Mouse (Mus musculus): ENCODE results near the gene Snx22.

Gene Snx22

DNA sequence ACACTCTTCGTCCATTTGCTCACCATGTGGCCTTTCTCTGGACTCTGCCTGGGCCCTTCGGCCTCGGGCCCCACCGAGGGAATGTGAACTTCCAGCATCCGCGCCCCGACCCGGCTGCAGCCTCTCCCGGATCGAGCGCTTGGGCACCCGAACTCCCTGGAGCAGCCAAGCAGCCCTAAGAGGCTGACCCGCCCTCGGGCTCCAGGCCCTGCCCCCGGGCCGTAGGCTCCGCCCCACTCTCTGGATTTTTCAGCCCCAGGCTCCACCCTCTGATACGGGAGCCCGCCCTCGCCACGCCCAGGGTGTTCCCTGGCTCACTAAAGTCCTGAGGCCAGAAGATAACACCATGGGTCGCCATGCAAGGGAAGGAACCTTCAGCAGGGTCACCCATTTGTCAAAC, at the start of gene Snx22:
Snx22 (minus strand) TSS at position 137 of the 400 bp plus-strand sequence.
- peak; percentile 90 to 96 for DNase-seq (ENCODE audit: inconsistent age in 2 of 2, low spot score in 1 of 2)

- peak; percentile 63 to 77 for DNase-seq (ENCODE audit: inconsistent age in 2 of 2, low spot score in 1 of 2)
Measured at GRCm38 (mm10) chr9:66116890-66117289, 47.4 kb upstream of the Snx22 start.

DNA sequence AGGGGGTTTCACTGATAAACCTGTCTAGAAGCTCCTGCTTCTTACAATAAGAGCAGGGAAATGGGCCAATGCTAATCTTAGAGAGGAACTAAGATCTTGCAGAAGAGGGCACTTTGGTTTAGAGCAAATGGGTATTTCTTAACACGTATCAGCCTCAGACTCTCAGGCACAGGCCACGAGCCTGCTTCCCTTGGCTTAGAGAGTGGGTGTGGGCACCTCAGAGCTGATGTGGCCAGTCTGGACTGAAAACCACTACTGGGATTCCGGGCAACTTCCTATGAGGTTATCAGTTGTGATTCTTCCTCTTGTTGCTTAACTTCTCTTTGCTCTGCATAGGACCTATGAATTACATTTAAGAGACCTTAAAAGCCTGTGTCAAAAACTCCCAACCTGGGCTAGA, 44.8 kb upstream of the Snx22 start:
- no peak for DNase-seq (ENCODE audit: inconsistent age in 2 of 2, low spot score in 1 of 2)

- DNase-seq (ENCODE audit: inconsistent age in 2 of 2, low spot score in 1 of 2) = no peak
Measured at GRCm38 (mm10) chr9:66110611-66111379, 41.3 kb upstream of the Snx22 start.

DNA sequence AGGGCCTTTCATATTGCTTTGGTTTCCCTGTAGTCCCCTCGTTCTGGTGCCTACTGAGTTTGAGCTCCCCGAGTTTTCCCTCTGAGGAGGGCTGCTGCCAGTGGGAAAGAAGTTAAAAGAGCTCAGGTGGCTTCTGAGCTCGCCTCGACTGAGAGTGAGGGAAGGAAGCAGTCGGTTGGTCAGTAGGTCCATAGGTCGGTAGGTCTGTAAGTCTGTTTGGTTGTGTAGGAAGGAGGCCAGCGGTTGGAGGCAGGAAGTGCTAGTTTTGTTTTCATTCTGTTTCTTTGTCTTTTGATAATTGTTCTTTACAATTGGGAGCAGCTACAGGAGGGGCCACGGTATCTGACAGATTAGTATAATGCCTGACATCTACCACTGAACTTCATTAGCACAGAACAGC, 40.6 kb upstream of the Snx22 start:
- DNase-seq (ENCODE audit: inconsistent age in 2 of 2, low spot score in 1 of 2) = no peak

DNA sequence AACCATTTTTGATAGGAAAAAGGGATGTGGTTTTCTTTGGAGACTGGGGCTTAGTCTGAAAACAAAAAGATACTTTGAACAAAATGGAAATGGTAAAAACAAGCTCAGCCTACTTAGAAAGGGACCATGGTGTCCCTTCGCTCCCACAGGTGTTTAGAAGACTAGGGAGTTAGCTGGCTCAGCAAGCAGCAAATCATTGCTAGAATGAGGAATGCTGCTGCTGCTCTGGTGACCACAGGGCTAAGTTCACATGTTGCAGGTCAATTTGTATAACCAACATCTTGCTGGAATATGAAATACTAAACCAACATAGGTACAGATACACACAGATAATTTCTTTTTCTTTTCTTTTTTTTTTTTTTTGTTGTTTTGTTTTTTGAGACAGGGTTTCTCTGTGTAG, 40.1 kb upstream of the Snx22 start:
- DNase-seq (ENCODE audit: inconsistent age in 2 of 2, low spot score in 1 of 2) = no peak

DNA sequence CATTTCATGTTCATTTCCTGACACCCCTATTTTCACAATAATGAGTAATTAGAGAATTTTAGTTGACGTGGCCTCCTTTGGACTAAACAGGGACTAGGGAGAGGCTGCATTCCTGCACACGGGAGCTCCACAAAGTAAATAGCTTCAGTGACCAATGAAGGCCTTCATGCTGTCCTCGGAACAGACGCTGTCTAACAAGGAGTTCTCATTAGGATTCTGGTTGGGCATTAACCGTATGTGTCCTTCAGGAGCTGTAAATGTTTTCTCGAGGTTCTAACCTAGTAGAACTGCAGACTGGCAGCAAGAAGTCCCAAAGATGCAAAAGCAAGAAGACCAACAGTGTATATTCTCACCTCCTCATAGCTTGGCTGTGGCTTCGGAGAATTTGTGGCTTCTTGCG, 35.6 kb upstream of the Snx22 start:
- DNase-seq (ENCODE audit: inconsistent age in 2 of 2, low spot score in 1 of 2) = no peak

GRCm38 (mm10) chr9:66104601-66105000, 35.1 kb upstream of the Snx22 start:
- DNase-seq (ENCODE audit: inconsistent age in 2 of 2, low spot score in 1 of 2) = no peak

DNA sequence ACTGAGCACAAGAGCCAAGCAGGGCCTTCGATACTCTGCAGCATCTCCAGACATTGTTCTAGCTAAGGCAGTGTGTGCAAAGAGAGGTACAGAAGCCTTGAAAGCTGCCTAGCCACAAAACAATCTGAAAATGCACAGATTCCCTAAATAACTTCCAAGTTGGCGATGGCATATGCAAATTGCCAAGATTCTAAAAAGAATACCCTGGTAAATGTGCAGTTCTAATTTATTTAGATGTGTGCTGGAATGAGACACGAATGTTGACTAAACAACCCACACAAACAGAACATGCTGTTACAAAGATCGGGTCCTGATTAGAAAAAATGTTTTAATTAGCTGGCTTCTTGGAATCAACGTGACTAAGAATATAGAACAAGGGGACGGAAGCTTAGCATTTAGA, 33.1 kb upstream of the Snx22 start:
- no peak for DNase-seq (ENCODE audit: inconsistent age in 2 of 2, low spot score in 1 of 2)

GRCm38 (mm10) chr9:66101577-66101976, 32.1 kb upstream of the Snx22 start:
- DNase-seq (ENCODE audit: inconsistent age in 2 of 2, low spot score in 1 of 2) = no peak

- DNase-seq (ENCODE audit: inconsistent age in 2 of 2, low spot score in 1 of 2) = no peak
Measured at GRCm38 (mm10) chr9:66092664-66093063, 23.1 kb upstream of the Snx22 start.

DNA sequence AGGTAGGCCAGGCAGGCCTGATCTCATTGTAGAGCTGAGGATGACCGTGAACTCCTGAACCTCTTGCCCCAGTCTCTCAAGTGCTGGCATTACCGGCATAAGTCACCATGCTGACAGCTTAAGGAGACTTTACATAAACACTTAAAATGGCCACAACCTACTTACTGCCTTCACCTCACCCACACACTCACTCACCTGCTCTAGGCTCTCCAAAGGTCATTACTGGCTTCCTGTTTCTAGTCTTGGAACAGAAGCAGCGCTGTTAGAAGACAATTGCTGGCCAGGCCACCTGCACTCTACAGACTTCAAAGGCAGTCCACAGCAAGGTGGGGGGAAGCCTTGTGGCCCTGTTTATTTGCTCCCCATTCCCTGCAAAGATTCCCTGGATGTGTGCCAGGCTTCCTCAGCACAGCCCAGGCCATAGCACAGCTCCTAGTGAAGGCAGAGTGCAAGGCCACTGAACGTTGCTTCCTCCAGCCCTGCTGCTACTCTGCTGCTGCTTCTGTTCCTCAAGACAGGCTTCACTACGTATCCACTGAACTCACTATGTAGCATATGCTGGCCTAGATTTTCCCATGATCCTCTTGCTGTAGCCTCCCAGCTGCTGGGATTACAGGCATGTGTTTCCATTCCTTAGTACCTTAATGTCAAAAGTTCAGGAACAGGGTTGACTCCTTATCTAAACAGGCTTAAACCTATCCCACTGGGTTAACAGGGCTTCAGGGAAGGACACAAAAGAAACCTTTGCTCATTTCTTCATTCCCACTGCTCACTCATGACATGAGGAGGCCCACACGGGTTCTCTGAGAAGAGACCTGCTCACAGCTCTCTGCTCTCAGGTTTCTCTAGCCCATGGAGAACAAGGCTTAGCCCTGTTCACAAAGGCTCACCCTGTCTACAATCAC, 22.1 kb upstream of the Snx22 start:
- peak; percentile 45 to 76 for DNase-seq (ENCODE audit: inconsistent age in 2 of 2, low spot score in 1 of 2)

- DNase-seq (ENCODE audit: inconsistent age in 2 of 2, low spot score in 1 of 2) = peak; percentile 38 to 69
Measured at GRCm38 (mm10) chr9:66090593-66091244, 21.2 kb upstream of the Snx22 start.

- DNase-seq (ENCODE audit: inconsistent age in 2 of 2, low spot score in 1 of 2) = peak; percentile 71 to 88
Measured at GRCm38 (mm10) chr9:66088411-66088810, 18.9 kb upstream of the Snx22 start.

DNA sequence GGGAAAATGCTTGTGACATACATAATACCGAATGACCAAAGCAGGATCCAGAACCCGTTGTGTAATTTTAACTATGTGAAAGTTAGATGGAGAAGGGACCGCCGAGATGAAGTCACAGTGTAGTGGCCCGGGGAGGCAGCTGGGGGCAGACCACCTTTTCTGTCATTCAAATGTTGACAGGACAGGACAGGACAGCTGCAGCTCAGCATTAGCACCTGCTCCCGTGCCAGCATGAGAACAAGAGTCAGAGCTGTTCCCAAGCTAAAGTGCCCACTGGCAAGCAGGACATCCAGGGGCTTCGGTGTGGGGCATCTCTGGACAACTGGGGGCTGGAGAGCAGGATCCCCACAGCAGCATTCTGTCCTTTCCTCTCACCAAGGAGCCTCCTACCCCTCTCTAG, 17.5 kb upstream of the Snx22 start:
- no peak for DNase-seq (ENCODE audit: inconsistent age in 2 of 2, low spot score in 1 of 2)

- DNase-seq (ENCODE audit: inconsistent age in 2 of 2, low spot score in 1 of 2) = no peak
Measured at GRCm38 (mm10) chr9:66084171-66084570, 14.7 kb upstream of the Snx22 start.

- DNase-seq (ENCODE audit: inconsistent age in 2 of 2, low spot score in 1 of 2) = no peak
Measured at GRCm38 (mm10) chr9:66081999-66082398, 12.5 kb upstream of the Snx22 start.

GRCm38 (mm10) chr9:66080804-66081459, 11.4 kb upstream of the Snx22 start:
- no peak for DNase-seq (ENCODE audit: inconsistent age in 2 of 2, low spot score in 1 of 2)

DNA sequence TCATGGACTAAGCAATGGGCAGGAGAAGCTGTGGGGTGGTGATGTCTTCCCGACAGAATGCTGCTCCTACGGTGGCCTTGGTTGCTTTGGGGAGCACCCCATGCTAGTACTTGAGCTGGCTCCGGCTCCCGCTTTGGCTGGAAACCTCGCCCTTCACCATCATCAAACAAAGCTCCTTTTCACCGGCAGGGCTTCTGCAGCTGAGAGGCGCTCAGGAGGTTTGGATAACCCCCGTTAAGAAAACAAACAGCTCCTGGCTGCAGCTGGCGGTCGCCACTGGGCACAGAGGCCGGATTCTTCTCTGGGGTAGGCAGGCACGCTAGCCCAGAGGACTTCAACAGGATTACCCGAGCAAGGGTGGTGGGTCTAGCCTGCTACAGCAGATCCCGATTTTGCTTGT, 9.0 kb upstream of the Snx22 start:
- DNase-seq (ENCODE audit: inconsistent age in 2 of 2, low spot score in 1 of 2) = no peak

- no peak for DNase-seq (ENCODE audit: inconsistent age in 2 of 2, low spot score in 1 of 2)
Measured at GRCm38 (mm10) chr9:66078072-66078471, 8.6 kb upstream of the Snx22 start.

GRCm38 (mm10) chr9:66072754-66073153, 3.2 kb upstream of the Snx22 start:
- no peak for DNase-seq (ENCODE audit: inconsistent age in 2 of 2, low spot score in 1 of 2)

Data from adrenal gland, adult (tissue).